Mouse (Mus musculus) embryo, embryonic 11 days (tissue): ENCODE data around the gene Cntnap5c.
"Not testable (repeated sequence)": the region's sequence is repeated elsewhere in the genome, so short reads cannot be mapped to it uniquely, and the experiment has no call there.

Experiments
- DNase-seq: peaks from one replicate; pipeline ENCODE4 v3.0.0-alpha.2; 2015

Gene Cntnap5c

DNA sequence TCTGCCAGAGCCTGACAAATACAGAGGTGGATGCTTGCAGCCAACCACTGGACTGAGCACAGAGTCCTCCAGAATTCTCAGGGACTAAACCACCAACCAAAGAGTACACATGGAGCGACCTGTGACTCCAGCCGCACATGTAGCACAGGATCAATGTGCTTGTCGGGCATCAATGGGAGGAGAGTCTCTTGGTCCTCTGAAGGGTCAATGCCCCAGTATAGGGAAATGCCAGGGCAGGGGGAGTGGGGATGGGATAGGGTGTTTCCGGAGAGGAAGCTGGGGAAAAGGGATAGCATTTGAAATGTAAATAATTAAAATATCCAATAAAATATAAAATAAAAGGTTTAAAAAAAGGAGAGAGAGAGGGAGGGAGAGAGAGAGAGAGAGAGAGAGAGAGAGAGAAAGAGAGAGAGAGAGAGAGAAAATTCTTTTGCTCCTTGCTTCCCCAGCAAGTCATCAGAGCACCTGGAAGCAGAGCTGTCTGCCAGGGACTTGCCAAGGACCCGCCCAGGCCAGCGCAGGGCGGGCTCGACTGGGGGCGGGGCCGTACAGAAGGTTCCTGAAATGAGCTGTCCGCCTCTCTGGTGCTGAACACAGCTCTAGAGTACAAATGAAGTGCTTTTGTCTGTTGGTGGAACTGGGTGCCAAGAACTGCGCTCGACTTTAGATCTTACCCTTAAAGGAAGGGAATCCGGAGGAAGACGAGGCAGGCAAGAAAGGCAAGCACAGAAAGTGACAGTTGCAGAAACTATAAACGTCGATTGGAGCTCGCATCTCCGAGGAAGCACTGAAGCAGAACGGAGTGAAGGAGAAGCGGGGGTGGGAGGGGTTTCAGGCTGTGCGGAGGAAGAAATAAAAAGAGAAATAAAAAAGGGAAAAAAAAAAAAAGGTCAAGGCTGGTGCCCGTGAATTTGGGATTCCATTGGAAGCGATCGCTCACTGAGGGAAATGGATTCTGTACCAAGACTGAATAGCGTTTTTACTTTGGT, at the start of gene Cntnap5c:
Gene Cntnap5c (plus strand): TSS at position 949 of the 989 bp plus-strand sequence.
- DNase-seq = peak; percentile 89

DNA sequence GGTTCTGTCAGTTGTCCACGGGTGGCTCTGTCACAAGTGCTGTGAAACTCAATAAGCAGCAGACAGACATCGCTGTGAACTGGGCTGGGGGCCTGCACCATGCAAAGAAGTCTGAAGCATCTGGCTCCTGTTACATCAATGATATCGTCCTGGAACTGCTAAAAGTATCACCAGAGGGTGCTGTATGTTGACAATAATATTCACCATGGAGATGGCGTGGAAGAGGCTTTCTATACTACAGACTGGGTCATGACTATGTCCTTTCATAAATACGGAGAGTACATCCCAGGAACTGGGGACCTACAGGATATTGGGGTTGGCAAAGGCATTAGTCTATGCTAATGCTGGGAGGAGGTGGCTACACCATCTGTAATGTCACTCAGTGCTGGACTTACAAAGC, 27.3 kb upstream of the Cntnap5c start, which contains the start of gene Gm21834:
Gene Gm21834 (minus strand): TSS at position 101 of the 400 bp plus-strand sequence.
- DNase-seq = no peak

DNA sequence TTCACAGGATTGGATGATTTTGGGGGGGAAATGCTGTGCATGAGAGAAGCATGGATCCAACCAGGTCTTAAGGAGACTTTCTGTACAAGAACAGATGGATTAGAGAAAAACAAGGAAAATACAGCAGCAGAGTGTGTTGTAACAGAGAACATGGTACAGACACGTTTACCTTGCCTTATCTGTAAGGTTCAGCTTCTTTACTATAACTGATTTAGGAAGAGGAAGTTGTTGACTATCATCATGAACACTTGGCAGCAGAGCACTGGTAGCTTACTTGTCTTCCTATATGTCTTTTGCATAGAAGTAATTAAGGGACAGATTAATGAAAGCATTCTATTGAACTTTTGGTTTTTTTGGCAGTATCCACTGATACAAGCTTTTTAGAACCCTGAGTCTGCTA, 11.3 kb upstream of the Cntnap5c start:
- DNase-seq = no peak

DNA sequence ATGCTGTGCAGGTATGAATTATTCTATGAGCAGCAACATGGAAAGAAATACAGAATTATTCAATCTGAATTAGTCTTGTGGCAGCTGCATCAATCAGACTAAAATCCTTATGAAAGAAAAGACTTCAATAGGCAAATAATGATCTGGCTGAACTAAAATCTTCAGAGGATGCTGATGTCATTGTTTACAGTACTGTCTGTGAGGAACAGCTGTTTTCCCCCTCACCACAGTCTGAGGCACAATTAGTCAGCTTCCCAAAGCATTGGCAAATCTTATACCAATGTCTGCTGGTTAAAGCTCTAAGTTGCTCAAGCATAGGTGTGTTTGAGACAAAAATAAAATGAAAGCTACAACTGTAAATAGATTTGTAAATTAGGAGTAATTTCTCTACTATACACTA, 2.1 kb upstream of the Cntnap5c start:
- no peak for DNase-seq

DNA sequence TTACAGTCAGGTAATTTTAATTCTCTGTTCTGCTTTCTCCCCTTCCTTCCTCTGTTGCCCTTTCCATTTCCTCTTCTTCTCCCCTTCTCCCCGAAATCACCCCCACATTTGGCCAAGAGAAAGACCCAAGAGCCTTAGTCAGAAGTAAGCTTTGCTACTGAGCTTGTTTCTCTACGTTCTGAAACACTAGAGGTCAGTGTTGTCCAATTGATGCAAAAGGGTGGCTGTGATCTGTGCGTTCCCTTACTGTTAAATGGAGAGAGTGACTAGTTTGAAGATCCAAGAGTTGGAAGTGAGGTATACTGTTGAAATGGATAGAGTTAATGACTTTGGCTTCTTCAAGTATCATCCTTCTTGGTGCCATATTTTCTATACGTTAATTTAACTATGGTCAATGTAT, 1.5 kb downstream of the Cntnap5c start:
- peak; percentile 40 for DNase-seq

DNA sequence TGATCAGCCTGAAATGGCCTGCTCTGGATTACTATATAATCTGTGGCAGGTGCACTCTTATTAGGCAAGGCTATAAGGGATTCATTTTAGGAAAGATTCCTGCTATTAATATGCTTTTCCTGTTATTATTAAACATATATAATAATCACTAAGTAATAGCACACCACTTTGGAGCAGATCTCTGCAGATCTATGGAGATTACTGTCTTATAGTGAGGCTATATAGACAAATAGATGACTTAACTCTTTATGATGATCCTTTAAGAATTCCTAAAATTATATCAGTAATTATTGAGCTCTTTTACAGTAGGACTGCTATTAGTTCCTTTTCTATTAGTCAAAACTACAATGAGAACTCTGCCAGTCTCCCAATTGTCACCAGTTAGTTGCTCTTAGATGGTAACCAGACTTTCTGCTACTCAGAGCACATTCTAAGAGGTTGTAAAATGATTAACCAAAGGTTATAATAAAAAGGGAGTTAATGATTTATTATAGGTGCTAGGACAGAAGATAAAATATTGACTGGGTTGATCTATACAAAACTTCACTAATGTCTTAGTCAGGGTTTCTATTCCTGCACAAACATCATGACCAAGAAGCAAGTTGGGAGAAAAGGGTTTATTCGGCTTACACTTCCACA, 18.9 kb downstream of the Cntnap5c start:
- no peak for DNase-seq

DNA sequence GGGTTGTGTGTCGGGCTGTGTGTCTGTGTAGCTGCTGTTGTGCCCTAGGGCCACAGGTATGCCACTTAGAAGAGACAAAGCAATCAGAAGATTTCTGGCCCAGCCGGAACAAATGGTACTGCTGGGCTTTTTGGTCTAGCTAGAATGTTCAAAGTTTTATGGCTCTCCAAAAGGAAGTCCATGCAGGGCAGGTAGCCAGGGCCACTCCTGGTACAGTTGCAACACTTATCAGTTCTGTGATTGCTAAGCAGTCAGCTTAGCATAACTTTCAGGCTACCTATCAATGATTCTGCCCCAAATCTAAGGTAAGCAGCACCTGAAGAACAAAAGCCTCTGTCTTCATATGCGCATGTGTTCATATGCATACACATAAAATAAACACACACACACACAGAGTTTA, 26.0 kb downstream of the Cntnap5c start:
- no peak for DNase-seq

DNA sequence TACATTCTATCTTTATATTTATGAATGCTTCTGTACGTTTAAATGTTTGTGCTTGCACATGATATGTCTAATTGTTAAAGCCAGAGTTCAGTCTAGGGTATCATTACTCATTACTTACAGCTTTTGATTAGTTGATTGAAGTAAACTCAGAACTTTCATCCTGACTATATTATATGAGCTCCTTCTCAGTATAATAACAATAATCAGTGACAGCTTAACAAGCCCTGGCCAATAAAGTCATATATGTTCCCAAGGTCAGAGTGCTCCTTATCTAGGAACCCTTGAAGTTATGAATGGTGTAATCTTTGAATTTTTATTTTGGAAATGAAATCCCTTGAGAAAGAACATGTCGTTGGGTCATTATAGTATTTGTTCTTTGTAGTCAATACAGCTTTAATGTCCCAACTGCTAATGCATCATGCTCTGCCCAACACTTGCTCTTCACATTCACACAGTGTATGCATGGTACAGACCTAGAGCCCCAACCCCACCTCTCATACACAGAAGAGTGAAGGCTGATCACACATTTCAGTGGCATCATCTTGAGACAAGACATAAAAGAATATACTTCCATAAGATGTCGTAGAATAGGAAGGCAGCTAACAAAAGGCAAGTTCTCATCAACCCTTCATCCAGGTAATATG, 27.4 kb downstream of the Cntnap5c start:
- DNase-seq = no peak

DNA sequence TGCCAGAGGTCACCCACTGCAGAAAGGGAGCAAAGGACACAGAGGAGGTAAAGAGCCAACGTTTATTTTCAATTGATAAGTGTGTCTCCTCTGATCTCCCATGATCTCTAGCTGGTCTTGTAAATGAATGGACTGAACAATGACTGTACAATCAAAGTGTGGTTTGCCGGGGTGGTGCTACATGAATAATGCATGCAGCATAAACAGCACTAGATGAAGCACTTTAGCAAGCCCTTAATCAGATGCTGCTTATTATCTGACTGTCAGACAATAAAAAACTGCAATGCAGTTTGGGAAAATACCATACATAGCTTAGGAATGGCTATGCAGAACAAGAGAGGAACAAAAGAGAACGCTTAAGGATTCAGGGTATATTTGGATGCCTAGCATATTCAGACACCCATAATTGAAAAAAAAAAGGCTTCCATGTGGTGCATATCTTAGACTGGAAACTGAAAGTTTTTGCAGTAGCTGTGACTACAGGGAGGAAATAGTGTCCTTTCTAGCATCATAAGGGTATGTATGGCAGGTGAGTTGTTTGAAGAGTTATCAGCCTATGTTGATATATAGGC, 30.1 kb downstream of the Cntnap5c start:
- DNase-seq = peak; percentile 1

DNA sequence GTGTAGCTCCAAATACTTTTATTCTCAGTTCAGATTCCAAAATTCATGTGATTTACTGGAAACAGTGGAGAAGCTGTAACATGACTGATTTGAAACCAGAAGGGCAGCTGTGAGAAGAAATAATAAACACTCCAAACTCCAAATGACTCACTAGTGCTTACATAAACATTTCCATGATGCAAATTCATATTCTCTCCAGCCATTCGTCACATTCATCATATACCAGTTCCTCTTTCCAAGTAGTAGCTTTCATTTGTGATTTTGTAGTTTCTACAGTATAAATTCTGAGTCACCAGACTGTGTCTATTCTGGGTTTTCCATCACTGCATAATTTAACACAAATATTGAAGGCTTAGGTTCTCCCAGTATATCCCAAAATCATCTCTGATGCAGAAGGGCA, 31.8 kb downstream of the Cntnap5c start:
- DNase-seq = no peak

DNA sequence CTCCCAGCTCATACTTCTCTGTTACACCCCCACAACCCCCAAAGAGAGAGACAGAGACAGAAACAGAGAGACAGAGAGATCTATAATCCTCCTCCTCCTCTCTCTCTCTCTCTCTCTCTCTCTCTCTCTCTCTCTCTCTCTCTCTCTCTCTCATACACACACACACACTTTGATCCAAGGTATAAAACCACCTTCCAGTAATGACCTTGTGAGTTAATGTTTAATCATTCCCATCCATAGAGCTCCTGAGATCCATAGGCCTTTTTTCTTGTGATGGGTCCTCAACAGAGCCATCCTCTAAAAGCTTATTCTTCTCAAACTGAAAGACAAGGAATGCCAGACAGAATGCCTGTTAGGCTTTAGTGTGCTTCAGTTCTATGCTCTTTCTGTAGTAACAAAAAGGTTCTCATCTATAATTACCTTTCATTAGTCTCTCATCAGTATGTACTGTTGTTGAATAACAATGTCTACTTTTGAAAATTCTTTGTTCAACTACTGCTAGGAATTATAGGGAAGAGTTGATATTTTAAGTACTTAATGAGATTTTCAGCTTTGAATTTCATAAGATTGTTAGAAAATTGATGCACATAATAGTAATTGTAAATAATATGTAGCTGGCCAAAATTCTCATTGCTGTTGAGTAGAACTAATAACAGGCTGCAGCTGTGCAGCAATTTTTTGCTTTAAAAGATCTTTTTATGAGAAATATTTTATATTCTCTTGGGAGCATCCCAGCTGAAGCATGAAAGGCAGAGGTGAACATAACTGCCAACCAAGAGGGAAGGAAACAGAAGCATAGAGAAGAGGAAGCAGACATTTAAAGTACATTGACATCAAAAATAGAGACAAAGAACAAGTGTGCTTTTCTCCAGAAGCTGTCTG, 68.0 kb downstream of the Cntnap5c start:
- DNase-seq = no peak

DNA sequence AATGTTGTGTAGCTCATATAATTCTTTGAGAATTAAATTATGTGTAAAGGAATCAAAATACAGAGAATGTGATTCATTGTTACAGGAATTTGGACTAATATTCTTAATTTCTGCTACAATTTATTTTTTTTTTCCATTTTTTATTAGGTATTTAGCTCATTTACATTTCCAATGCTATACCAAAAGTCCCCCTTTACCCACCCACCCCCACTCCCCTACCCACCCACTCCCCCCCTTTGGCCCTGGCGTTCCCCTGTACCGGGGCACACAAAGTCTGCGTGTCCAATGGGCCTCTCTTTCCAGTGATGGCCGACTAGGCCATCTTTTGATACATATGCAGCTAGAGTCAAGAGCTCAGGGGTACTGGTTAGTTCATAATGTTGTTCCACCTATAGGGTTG, 86.4 kb downstream of the Cntnap5c start:
- DNase-seq = not testable (repeated sequence)

DNA sequence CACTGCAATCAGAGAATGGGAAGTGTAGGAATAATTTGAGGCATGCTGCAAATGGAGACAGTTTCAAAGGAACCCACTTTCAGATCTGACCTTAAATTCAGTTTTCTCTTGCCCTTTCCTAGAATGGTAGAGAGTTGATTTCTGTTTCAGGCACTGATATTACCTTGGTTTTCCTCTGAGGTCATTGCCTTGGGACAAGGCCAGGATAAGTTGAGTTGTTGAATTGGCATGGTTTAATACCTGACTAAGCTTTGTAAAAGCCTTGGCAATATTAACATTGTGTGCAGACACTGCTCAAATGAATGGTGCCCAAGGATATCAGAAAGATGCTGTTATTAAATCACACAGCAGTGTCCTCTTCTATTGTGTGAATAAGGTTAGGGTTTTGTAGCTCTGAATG, 96.6 kb downstream of the Cntnap5c start:
- no peak for DNase-seq

DNA sequence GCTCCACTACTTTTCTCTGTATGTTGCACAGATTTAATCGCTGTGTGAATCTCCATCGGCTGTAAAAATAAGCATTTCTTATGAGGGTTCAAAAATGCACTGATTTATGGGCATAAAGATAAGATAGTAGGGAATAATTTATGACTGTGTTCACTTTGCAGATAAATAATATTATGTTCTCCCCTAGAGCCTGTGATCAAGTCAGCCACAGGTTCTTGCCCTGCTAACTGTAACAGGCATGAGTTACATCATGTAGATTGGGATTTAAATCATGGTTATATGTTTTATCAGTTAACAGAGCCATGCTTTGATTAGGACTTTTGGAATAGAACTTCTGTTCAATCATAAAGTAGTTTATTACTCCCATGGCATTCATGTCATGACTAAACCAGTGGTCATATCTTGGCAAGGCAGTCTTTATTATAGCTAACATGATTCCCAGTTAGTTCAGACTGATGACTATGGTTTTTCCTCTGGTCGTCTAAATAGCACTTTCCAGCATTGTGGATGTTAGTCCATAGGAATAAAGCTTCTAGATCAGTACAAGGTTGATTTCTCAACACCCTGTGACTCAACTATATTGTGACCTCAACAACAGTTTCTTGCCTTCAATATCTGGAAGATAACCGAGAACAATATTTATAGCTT, 118.5 kb downstream of the Cntnap5c start:
- no peak for DNase-seq

DNA sequence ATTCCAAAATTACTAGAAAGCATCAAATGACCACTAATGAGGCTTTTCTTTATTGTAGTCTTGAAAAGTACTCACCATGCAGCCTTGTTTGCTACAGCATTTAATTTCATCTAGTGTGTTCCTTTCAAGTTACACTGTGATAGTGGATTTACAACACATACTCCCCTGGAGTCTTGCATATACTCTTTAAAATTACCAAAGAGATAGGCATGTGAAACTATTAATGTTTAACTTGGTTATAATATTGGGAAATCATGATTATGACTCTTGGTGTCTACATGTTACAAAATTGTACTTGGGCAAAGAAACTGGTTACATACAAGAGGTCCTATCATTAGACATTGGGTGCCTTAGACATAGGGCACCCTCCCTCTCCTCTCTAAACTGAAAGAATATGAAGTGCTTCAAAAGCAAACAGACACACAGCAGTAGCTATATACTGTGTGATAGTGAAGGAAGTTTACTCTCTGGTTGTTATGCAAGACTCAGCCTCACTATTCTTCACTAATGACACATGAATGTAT, 142.5 kb downstream of the Cntnap5c start:
- DNase-seq = no peak

DNA sequence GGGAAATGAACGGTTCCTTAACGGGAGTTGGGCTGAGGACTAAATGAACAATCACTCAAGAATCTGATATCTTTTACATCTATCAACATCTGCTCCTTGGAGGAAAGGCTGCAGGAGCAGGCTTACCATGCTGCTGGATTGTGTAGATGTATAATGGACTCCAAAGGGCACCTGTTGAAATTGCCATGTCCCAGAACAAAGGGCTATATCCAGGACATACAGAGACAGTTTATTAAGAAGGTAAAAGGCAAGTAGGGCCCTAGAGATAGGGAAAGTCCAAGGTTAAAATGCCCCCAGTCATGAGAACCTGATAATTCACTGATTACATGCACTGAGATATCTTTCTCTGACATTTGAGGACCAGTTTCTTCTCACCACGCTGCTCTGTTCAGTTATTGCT, 214.9 kb downstream of the Cntnap5c start:
- no peak for DNase-seq

DNA sequence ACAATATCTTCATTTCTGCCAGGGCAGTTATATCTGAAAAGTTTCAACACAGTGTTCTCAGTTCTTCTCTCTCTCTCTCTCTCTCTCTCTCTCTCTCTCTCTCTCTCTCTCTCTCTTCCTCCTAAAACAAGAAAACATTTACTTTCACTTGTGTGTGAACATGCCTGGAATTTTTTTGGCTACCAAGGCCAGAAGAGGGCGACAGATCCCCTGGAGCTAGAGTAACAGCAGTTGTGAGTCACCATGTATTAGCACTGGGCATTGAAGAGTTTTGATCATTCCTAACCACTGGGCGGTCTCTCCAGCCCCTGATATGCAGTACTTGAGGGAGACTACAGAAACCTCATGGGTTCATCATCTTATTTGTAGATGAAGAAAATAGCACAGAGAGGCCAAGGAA, 219.1 kb downstream of the Cntnap5c start:
- DNase-seq = peak; percentile 19

DNA sequence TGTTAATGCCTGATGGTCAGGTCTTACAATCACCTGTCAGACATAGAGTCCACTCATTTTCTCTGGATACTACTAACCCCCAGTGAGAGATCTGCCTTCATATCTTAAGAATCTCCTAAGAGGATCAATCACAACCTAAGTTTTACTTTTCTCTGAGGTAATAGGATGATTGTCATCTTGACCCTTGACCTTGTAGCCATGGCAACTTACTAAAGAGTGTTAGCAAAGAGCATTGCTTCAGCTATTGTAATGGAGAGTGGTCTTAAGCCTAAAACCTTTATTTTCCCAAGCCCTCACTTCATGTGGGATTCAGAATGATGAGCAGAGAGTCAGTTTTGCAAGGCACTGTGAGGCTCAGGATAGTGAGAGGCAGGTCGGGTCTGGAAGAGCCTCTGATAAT, 227.1 kb downstream of the Cntnap5c start:
- DNase-seq = peak; percentile 1

DNA sequence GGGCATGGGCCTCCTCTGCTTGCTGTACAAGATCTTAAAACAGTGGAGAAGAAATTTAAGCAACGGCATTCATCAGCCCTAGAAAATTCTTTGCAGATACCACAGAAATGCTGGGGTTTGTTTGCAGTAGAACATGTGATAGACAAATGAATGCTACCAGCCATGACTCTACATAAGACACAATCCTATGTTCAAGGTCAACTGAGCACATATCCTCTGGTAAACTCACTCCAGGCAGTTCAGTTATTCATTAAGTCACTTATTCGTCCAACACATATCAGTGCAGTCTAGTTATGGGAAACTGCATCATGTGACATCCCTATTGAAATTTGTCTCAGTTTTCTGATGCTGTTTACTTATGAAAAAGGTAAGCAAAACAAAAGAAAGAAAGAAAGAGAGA, 229.7 kb downstream of the Cntnap5c start:
- DNase-seq = no peak

DNA sequence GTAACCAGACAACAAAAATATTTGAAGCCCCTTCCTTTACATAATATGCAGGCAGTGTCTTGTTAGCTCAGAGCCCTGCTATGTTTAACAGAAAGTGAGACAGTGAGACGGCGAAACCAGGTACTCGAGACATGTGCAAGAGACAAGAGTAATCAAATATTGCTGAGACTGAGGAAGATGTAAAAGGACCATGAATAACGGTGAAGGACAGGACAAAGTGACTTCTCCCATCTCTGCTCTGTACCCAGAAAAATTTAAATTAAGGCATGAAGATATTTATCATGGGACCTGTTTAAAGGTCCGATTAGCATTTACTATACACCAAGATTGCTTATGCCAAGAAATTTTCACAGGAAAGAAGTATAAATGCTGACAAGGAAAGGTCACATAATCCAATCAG, 233.5 kb downstream of the Cntnap5c start:
- no peak for DNase-seq

DNA sequence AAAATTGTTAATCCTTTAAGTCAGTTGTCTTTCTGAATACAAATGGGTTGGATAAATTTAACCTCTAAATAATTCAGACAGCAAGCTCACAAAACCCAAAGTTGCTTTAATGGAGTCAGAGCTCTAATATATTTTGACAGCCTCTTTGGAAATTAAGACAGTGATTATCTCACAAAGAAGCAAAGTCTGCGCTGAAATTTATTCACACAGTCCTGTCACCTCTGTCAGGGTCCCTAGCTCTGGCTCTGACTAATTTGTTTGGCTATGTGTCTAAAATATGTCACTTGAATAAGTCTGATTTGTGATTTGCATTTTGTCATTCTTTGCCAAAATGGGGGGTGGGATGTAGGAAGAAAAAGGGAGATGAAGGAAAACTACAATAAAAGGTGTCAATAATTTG, 234.0 kb downstream of the Cntnap5c start:
- no peak for DNase-seq
